Mouse (Mus musculus) cerebellum, adult 11-12 months (tissue): Measurements from ENCODE around the gene Parp16.
"Not testable (repeated sequence)": the region's sequence is repeated elsewhere in the genome, so short reads cannot be mapped to it uniquely, and the experiment has no call there.

ENCODE experiments used
- DNase-seq: peaks from one replicate; pipeline ENCODE4 v3.0.0; 2022

Gene Parp16

GRCm38 (mm10) chr9:65179817-65180624 lies 15.1 kb upstream of the Parp16 start:
- no peak for DNase-seq

- DNase-seq: peak; percentile 74
Observed at GRCm38 (mm10) chr9:65188599-65188998, 6.6 kb upstream of the Parp16 start.

DNA sequence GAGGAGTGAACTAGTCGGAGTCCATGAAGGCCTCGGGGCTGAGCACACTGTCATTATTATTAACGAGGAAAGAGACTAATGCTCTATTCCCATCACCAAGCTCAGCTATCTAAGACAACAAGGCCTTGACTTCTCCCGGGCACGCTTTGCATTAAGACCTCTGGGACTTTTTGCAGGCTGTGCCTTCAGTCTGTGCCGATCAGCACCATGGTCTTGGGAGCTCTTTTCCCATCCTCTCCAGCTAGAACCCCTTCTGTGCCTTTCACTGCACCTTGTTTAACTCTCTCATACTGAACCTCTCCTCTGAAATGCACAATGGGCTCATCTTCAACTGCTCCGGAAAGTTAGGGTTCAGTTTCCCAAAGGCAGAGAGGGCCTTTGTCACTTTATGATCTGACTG lies 4.8 kb upstream of the Parp16 start:
- no peak for DNase-seq

DNA sequence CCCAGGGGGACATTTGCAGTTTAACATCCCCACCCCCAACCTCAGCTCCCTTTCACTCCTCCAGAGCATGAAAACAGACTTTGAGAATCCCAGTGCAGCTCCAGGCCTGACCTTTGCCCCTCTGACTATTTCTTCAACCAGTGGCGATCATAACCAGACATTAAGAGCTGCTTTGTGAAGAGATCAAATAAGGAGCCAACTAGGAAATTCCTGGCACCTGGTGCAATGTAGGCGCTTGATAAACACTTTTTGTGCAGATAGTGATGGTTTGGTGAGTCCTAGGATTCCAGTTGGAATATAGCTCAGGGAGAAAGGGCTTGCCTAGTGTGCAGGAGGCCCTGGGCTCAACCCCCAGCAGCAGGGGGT lies 3.8 kb upstream of the Parp16 start:
- DNase-seq: no peak

DNA sequence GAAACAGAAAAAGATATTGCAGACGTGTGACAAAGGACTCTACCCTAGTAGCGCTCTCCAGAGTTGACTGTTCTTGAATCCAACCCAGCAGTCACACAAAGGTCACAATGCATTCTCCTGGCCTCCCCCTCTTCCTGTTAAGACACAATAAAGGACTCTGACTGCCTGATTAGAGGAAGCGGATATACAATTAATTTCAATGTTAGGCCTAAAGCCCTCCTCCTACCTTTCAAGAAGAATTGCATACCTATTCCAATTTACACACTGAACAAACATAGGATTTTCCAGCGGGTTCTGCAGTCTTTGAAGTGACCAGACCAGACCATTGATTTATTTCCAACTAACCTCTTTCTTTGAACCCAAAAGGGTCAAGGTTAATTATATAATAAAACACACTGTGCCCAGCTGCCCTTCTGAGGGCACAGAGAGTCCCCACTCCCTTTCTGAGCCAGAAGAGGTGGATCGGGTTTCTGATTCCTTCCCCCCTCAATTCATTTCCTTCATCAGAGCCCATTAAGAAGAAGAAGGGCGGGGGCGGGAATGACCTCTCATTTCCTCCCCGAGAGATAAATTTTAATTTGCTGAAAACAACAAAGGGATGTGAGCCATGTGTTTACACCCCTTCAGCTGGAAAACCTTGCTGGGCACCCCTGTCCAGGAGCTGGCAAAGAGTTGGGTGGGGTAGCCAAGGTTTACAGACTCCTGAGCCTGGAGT lies 3.2 kb upstream of the Parp16 start:
- DNase-seq: no peak

- no peak for DNase-seq
Observed at GRCm38 (mm10) chr9:65193214-65193613, 1.9 kb upstream of the Parp16 start.

GRCm38 (mm10) chr9:65195621-65195981 lies 448 bp downstream of the Parp16 start:
- DNase-seq: peak; percentile 50

- no peak for DNase-seq
Observed at GRCm38 (mm10) chr9:65195982-65196737, 1.0 kb downstream of the Parp16 start.

- peak; percentile 90 for DNase-seq
Observed at GRCm38 (mm10) chr9:65196738-65197569, 1.8 kb downstream of the Parp16 start.

- DNase-seq: no peak
Observed at GRCm38 (mm10) chr9:65197826-65198225, 2.7 kb downstream of the Parp16 start.

GRCm38 (mm10) chr9:65199723-65200122 lies 4.6 kb downstream of the Parp16 start:
- DNase-seq: no peak

- no peak for DNase-seq
Observed at GRCm38 (mm10) chr9:65200606-65201005, 5.5 kb downstream of the Parp16 start.

GRCm38 (mm10) chr9:65201021-65201380 lies 5.8 kb downstream of the Parp16 start:
- no peak for DNase-seq

DNA sequence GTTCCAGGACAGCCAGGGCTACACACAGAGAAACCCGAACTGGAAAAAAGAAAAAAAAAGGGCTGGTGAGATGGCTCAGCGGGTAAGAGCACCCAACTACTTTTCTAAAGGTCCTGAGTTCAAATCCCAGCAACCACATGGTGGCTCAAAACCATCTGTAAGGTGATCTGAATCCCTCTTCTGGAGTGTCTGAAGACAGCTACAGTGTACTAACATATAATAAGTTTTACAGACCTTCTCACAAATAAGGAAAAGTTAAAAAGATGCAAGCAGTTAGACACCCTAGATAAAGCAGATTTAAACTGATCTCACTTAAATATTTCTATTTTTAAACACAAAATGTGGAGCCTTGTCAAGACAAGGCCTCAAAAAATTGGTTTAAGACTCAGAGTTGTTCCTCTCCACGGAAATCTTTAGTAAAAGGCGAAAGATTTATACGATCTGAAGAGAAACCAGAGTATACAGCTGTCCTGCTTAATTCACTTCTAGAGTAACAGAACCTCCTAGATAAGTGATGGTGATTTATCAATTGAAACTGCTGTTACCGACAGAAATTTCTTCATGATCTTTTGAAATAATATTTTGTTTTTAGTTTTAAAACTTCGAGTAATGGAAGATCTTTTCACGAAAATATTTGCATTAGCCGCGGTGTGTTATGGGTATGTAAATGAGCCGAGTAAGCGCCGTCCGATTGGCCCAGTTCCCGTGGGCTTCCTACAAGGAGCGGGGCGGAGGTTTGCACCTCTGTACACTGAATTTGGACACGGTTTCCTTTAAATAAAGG lies 6.4 kb downstream of the Parp16 start:
- peak; percentile 81 for DNase-seq

GRCm38 (mm10) chr9:65202165-65202754 lies 7.1 kb downstream of the Parp16 start:
- no peak for DNase-seq

DNA sequence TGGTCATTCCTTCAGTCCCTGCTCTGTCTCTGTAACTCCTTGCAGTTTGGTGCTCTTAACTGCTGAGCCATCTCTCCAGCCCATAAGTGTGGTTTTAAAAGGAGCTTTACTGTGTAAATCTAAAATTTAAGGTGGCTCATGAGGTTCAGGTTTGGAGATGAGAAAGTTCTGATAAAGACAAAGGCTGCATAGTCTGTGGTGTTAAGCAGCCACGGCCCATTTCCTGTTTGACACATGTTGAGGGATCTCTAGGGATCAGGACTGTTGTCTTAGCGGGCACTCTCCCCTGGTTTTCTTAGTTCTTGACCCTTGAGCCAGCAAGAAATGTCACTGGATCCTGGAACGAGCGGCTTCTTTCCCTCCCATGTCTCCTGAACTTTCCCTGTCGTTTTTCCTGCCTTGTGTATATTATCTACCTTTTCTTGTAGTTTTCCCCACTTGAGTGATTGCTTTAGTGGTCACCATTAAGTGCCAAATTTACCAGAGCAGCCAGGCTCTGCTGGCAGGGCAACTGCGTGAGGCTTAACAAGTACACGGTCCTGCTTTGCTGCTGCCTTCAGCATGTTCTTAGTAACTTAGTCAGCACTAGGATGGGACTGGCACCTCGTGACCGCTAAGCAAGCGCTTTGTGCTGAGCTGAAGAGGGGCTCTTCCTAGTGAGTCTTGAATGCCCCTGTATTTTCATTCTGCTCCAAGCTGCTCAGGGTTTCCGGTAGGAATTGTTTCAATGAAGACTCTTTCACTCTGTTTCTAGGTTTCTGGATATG lies 10.1 kb downstream of the Parp16 start:
- no peak for DNase-seq

DNA sequence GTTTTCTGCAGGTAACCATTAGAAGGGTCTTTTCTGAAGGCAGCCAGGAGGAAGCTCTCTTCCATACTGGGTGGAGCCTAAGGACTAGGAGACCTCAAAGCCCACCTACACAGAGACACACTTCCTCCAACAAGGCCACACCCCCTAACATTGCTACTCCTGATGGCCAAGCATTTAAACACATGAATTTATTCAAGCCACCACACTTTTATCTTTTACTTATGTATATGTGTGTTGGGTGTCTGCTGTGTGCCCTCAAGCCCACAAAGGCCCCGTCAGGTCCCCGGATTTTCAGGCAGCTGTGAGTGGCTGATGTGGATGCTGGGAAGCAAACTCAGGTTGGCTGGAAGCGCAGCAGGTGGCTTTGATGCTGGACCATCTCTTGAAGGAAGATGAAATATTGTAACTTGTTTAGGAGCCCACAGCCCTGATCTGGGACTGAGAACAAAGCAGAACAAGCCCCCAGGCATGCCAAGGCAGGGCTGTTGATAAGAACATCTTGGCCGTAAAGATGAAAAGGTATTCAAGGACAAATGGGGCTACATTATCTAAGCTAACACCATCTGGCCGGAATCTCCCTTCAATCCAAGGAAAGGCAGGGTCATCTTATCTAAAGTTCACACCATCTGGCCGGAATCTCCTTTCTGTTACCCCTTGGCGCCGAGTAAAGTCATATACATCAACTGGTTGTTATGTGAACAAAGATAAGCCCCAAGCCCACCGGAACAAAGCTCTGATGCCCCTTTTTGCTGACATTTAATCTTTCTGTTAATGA lies 12.1 kb downstream of the Parp16 start:
- DNase-seq: not testable (repeated sequence)

- DNase-seq: no peak
Observed at GRCm38 (mm10) chr9:65208293-65209179, 13.4 kb downstream of the Parp16 start.

DNA sequence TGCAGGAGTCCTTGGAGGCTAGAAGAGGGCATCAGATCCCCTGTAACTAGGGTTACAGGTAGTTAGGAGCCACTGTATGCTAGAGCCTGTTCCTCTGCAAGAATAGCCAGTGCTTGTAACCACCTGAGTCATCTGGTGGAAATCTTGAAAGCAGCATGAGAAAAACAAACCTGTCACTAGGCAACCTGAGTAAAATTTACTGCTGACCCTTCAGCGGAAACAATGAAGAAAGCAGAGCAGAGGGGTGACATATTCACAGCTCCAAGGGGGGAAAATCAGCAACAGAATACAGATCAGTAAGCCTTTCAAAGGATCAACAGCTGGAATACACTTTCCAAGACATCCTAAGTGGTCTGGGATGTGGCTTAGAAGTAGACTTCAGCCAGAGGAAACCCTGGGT lies 16.4 kb downstream of the Parp16 start:
- DNase-seq: no peak
